Mouse (Mus musculus) left cerebral cortex, adult 8-10 months (tissue): ENCODE data around the gene Fcor. TPM values are rescaled to one million over a fixed set of nuclear protein-coding genes. Genes with fewer than 3 reads are reported as not detected.

Source experiments
- DNase-seq, 2 experiments: peaks; one replicate each; pipeline ENCODE4 v3.0.0; 2022; ENCODE audit warnings: low spot score in 2 of 2
- total RNA-seq, 4 experiments: library from RNA; stranded (reverse); gene quantifications; 2 replicates each; pipeline ENCODE4 v1.2.4; 2022

Fcor gene
- 10 to 100 TPM; 11.6 to 18.0 (median 13.9) TPM for total RNA-seq

DNA sequence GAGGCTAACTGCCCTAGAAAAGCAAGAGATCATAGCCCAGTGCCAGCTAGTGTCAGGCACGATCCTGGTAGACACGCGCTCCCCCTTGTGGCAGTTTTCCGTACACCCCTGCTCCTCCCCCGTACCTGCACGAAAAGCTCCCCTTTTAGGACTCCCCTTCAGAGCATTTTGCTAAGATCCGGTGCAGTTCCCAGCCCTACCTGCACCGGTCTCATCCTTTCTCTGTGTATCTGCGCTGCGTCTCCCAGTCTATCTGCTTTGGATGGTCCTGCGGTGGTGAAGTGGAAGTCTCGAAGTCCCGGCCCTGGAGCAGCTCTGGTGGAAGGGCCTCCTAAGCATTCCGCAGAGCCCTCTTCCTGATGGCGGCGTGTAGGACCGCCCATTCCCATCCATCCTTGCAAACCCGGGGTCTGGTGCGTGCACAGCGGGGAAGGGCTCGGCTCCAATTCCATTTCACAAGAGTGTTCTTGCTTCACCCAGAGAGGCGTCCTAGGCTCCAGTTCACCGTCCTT lies at the start of gene Fcor:
TSS of gene Fcor (minus strand) at position 383 of the 512 bp plus-strand sequence.
- DNase-seq, result peak; percentile 74 to 88

DNA sequence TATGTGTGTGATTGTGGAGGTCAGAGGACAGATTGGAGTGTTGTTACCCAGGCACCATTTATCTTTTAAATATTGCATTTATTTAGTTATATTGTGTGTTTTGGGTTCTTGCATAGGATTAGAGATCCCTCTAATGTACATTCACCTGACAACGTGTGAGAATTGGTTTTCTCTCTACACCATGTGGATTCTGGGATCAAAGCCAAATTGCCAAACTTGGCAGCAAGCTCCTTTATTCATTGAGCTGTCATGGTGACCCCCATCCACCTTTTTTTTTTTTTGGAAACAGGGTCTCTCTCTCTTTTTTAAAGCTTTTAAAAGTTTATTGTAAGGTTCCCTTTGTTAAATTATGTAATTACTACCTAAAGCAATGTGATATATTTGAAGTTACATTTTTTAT lies 48.9 kb upstream of the Fcor start:
- DNase-seq, result no peak

DNA sequence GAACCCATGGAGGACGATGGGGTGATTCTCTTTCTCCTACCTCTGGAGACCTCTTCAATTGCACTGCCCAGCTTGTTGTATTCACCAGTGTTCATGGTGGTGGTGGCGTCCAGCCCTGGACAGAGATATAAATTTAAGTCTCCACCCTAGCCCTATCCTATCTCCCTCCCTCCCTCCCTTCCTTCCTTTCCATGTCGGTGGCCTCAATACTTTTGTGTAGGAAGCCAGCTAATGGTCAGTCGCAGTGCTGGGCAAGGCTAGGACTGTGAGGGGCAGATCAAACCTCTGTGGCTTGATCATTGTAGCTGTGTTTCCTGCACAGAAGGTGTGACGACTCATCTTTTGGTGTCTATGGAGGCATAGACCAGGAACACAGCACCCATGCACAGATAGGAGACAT lies 48.4 kb upstream of the Fcor start, which contains the start of gene Clec4g:
TSS of gene Clec4g (minus strand) at position 101 of the 400 bp plus-strand sequence.
- DNase-seq, result no peak

DNA sequence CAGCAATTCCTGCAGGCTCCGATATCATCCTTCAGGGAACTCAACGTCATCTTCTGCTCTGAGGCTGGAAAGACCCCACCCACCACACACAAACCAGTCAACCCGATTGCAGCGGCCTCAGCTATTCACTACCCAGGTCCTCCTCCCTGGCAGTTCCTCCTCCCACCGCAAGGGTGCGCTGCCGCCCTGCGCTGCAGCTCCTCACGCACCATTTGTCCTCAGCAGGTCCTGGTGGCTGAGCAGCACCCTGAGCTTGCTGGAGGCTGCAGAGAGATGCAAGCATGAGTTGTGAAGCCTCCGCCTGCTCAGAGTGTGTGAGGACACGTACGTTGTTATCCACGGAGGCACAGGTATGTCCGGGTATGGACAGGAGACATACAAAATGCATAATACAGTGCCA lies 46.4 kb upstream of the Fcor start:
- peak; percentile 46 to 48 for DNase-seq

DNA sequence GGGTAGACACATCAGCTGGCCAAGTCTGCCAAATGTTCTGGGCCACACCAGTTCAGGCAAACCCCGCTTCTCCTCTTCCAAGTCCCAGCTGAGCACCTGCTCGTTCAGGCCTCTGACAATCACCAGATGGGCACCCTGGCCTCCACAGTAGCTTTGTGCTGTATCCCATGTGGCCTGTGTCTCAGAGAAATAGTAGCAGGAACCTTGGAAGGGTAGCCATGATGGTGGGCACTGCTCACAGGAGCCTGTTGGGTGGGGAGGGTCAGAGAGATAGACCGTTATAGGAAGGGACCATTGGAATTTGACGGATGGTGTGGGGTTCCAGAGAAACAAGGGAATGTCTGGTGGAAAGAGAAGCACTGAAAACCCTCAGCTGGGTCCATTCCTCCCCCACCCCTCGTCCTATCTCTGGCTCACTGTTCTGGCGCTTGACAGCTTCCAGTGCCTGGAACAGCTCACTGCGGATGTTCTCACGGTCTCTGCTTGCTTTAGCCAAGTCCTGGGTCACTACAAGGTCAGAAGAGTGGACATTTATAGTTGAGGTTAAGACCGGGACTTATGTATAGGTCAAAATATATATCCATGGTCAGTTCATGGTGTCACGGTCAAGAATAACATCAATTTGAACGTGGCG lies 45.3 kb upstream of the Fcor start:
- DNase-seq, result no peak

DNA sequence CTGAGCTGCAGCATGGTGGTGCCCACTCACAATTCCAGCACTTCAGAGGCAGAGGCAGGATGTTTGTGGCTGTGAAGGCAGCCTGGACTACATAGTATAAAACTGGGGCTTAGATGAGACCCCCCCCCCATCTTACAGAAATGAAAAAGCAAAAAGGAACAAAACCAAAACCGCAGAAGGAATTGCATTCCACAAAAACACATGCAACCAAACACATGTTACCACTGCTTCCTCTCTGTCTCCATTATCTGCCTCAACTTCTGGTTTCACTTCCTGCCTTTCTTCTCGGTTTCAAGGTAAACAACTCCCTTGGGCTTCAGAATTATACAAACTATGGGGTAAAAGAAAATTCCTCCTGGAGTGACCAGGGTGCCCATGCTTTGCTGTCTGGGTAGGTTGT lies 39.5 kb upstream of the Fcor start:
- DNase-seq, result no peak

DNA sequence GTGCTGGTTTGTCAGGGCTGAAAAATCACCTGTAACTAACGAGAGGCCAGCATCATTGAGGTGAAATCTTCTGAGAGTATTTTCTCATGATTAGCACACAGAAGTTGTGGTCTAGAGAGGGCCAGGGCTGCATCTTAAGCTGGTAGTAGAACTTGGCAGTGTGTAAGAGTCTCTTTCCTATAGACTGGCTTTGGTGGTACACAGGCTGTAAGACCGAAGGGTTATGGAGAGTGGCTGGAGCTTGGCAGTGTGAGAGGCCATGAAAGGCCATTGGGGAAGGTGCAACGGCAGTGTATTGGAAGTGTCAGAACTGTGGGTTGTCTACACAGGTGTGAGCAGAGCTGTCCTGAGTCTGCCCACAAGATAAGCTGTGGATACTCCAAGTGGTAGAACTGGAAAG lies 38.1 kb upstream of the Fcor start:
- no peak for DNase-seq

DNA sequence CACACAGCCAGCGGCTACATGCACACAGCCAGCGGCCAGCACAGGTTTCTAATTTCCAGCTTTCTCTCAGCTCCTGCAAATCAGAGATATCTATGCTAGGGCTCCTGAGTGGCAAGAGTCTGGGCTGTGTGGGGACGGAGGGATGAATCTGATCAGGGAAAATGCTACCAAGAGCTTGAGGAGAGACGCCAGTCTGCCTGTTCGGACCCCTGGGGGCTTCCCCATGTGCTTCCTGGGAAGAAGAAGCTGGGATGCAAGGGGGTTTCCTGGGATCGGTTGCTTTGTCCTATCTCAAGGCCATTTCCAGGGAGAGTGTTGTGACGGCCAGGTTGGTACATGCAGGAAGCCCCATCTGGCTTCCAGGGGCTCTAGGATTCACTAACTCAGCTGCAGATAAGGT lies 35.4 kb upstream of the Fcor start:
- no peak for DNase-seq

DNA sequence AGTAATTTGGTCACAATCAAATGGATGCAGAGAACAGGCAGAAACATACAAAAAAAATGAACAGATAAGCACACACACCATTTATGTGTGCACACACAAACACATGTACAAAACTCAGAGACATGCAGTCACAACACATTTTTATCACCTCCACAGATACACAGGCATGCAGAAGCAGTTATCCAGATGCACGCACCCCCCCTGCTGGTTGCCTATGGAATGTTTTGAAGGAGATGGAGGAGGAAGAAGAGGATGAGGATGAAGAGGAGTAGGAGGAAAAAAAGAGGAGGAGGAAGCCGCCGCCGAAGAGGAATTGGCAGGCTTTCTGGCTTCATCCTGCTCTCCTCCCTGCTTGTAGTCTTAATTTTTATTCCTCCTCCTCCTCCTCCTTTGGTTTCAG lies 33.5 kb upstream of the Fcor start:
- no peak for DNase-seq

DNA sequence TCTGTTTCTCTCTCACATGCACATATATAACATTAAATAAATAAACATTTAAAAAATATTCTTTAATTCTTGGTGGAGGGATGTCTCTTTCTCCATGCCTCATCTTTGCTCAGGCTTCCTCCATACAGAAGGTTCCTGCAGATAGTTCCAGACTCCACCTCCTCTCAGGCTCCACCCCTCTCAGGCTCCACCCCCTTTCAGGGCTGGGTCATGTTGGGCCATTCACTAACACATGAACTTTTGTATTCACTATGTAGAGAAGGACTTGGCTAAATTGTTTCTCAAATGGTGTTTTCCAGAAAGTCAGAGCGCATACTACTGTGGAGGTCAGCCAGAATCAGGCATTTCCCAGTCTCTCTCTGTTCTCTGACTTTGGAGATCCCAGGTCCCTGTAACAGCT lies 29.3 kb upstream of the Fcor start:
- DNase-seq, result no peak

DNA sequence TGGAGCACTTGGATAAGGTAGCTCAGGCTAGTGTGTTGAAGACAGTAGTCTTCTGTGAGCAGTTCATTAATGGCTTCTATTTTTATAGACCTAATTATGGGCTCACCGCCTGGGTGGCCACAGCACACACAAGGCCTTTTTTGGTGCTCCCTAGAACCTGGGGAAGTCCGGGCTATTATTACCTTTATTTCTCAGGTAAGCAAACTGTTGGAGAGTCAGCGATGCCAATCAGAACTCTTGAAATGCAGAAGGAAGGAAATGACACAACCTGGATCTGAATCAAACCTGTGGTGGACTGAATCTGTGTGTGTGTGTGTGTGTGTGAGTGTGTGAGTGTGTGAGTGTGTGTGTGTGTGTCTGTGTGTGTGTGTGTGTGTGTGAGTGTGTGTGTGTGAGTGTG lies 22.0 kb upstream of the Fcor start, which contains the start of gene Fcer2a:
TSS of gene Fcer2a (minus strand) at position 55 of the 400 bp plus-strand sequence.
- no peak for DNase-seq

DNA sequence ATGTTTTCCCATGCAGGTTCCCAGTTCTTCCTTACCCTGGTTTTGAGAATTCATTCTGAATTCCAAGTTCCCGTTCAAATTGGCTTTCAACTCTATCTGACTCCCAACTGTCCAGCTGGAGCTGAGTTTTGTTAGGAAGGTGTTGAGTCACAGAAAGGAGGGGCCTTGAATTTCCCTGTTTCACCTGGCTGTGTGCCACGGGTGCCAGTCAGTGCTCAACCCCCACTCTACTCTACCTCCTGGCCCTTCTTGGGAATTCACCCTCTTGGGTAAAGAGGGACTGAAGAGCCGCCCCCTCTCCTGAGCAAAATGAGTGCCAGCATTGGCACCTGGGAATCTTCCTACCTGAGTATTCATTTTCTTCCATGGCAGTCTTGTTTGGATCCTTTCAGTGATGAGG lies 18.6 kb upstream of the Fcor start:
- DNase-seq, result no peak

DNA sequence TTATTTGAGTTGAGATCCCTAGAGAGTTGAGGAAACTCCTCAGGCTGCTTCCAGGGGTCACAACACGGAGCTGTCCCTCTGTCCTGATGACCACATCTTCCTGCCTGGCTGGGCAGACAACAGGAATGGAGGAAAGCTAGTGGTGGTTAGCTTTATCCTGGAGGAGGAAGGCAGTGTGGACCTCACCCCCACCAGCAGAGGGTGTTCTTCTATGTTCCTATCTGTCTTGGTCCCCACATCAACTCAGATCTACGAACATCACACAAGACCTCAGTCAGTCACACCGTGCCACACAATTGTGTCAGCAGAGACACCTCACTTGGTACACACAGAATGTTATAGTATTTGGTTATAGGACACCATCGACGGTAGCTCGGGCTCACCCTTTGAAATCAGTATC lies 15.4 kb upstream of the Fcor start:
- DNase-seq, result no peak

DNA sequence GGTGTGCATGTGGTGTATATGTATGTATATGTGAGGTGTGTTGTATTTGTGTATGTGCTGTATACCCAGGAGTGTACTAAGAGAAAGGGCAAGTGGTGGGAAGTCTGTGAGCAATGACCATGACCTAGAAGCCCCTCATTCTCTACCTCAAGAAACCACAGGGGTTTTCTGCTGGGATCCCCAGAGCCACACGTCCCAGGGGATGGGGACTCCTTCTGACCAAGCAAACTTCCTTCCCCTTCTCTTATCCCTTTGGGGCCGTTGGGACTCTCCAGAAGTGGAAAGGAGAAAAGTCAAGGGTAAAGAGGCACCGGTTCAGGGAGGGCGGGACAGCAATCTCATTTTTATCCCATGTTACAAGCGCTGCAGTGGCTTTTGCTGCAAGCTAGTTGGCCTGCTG lies 13.3 kb upstream of the Fcor start:
- no peak for DNase-seq

DNA sequence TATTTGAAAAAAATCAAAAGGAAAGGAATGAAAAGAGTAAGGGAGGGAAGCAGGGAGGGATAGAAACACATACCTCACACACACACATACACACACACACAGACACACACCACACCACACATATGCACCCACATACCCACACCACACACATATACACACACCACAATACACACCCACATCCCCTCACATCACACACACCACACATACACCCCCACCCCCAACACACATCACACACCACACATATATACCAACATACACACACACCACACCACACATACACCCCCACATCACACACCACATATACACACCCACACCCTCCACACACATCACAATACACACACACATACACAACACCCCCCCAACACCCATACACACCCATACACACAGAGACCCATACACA lies 12.4 kb upstream of the Fcor start:
- DNase-seq, result no peak

DNA sequence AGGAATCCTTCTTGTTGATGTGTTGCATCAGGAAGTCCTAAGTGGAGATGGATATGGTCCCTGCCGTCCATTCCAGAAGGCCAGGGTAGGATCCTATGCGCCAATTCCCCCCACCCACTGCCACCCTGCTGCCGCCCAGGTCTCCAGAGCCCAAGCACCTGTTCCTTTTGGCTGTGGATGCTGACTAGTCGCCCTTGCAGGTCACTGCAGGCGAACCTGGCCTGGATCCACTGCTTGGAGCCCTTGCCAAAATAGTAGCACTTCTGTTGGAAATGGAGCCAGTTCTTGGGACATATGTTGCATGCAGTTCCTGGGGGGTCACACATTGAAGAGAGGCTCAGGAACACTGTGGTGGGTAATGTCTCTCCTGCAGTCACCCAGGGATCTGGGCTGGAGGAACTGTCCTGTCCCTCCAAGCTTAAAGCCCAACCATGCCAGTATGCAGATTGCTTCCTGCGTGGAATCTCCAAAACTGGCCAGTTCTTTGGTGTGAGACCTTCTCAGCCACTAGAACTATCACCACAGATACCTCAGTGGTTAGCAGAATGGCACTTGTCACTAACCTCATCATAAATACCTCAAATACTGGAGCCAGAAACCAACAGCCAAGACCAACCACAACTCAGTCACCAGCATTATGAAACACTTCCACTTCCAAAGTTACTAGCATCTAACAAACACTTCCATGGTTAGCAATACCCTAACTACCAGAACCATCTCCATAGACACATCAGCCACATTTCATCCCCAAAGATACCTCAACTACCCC lies 11.4 kb upstream of the Fcor start:
- no peak for DNase-seq

DNA sequence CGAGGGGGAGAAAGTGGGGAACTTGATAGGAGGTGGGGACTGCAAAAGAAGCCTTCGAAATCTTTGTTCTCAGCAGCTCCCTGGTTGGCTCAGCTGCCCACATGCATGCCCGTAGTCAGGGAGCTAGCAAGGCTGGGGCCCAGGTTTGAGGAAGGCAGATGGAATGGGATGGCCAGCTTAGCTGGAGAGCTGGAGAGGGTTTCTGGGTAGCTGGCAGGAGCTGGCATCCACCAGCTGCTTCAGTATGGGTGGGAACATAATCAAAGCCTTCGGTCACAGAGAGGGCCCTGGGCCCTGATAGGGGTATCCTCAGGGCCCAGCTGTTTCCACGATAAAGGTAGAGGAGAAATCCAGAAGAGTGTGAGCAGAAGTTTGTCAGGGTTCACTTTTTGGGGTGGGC lies 10.3 kb upstream of the Fcor start:
- DNase-seq, result no peak

DNA sequence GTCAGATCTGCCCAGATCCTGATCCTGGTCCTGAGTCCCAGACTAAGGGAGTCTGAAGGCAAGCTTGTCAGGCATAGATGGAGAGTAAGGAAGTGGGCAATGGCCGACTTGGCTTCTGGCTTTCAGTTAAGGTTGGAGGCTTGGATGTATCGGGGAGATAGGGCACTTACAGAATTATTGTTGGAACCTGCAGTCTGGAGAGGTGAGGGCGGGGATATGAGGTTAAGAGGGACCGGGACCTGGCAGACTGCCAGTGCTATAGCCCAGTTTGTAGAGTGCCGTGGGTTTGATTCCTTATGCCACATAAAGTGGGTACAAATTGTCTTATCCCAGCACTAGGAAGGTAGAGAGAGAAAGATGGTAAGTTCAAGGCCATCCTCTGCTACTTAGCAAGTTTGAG lies 7.5 kb upstream of the Fcor start:
- no peak for DNase-seq

DNA sequence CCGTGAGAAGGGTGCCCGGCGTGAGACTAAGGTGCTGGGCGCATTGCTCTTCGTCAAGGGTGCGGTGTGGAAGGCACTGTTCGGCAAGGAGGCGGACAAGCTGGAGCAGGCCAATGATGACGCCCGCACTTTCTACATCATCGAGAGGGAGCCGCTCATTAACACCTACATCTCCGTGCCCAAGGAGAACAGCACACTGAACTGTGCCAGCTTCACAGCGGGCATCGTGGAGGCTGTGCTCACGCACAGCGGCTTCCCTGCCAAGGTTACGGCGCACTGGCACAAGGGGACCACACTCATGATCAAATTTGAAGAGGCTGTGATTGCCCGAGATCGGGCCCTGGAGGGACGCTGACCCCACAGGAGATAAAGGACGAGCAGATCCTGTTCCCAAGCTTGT lies 7.1 kb upstream of the Fcor start:
- DNase-seq, result no peak

DNA sequence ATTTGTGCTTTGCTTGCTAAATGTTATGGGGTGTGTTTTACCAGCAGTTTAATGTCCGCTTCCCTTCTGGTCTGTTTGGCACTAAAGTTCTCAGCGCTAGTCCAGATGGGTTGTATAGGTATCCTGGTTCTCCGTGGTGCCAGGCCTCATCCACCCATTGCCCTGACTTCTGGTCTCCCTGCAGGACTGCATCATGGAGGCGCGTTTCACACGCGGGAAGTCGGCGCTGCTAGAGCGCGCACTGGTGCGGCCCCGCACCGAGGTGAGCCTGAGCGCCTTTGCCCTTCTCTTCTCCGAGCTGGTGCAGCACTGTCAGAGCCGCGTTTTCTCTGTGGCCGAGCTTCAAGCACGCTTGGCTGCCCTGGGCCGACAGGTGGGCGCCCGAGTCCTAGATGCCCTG lies 6.7 kb upstream of the Fcor start:
- no peak for DNase-seq

DNA sequence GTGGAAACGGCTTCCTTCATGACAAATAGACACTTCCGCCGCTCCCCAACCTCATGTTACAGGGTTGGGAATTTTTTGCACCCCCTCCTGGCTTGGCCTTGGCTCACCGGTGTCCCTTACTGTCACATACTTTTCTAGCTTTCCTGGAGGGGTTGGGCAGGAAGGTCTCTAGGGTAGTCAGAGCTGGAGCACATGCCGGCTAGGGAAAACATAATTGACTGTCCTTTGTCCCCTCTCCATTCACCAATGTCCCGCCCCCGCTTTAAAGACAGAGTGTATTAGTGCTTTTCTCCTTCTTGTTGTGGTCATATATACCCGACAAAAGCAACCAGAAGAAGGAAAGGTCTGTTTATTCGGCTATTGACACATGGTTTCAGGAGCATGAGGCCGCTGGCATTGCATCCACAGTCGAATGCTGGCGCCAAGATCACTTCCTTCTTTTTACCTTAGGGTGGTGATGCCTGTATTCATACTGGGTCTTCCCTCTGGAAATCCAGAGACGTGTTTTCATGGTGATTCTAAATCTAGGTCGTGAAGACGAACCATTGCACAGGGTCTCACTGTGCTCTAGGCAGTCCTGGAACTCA lies 4.9 kb upstream of the Fcor start:
- no peak for DNase-seq
